Mouse (Mus musculus) embryonic facial prominence, embryonic 12.5 days (tissue): ENCODE data around the gene Tlk1. TPM values are rescaled to one million over a fixed set of nuclear protein-coding genes. Genes with fewer than 3 reads are reported as not detected.

Experiments used
- ATAC-seq: fragments of 200-750 bp; cut with Nextera tagmentation; 2 replicates; pipeline ENCODE4 v1.8.0; 2017; ENCODE audit not compliant: insufficient number of reproducible peaks, insufficient read depth, low FRiP score, low TSS enrichment
- H3K27ac ChIP-seq: fragments of 300-500 bp; sonication (generic); 2 replicates; pipeline ENCODE4 v1.5.1; 2016; ENCODE audit warnings: mild to moderate bottlenecking
- H3K27me3 ChIP-seq: fragments of 300-500 bp; sonication (generic); 2 replicates; pipeline ENCODE4 v1.6.1; 2016; ENCODE audit warnings: mild to moderate bottlenecking, moderate library complexity
- H3K36me3 ChIP-seq: fragments of 300-500 bp; sonication (generic); 2 replicates; pipeline ENCODE4 v1.6.1; 2016; ENCODE audit warnings: mild to moderate bottlenecking
- H3K4me1 ChIP-seq: fragments of 300-500 bp; sonication (generic); 2 replicates; pipeline ENCODE4 v1.6.1; 2016
- H3K4me2 ChIP-seq: fragments of 300-500 bp; sonication (generic); replicated peaks from 2 replicates; pipeline ENCODE4 v1.6.1; 2016; ENCODE audit warnings: mild to moderate bottlenecking, moderate library complexity
- H3K4me3 ChIP-seq: fragments of 300-500 bp; sonication (generic); 2 replicates; pipeline ENCODE4 v1.5.1; 2016; ENCODE audit warnings: mild to moderate bottlenecking
- H3K9ac ChIP-seq: fragments of 300-500 bp; sonication (generic); 2 replicates; pipeline ENCODE4 v1.6.1; 2016; ENCODE audit warnings: mild to moderate bottlenecking, moderate library complexity
- H3K9me3 ChIP-seq: fragments of 300-500 bp; sonication (generic); 2 replicates; pipeline ENCODE4 v1.6.1; 2016; ENCODE audit warnings: mild to moderate bottlenecking, moderate library complexity
- WGBS: fragments of 180-500 bp; shearing (Covaris S2); methylation state at CpG from one replicate; pipeline ENCODE4 v1.1.7; 2016; 5-methylcytosine and 5-hydroxymethylcytosine counted together
- polyA plus RNA-seq: library from polyadenylated mRNA; unstranded; fragments of >200 nt; fragmentation: Nextera tagmentation; extraction: Ambion mirVana; gene quantifications from 2 replicates; pipeline ENCODE4 v1.2.1, GENCODE M21; 2016

The Tlk1 gene
- polyA plus RNA-seq, 1 experiment from 2014 or later, result 40.2 TPM

DNA sequence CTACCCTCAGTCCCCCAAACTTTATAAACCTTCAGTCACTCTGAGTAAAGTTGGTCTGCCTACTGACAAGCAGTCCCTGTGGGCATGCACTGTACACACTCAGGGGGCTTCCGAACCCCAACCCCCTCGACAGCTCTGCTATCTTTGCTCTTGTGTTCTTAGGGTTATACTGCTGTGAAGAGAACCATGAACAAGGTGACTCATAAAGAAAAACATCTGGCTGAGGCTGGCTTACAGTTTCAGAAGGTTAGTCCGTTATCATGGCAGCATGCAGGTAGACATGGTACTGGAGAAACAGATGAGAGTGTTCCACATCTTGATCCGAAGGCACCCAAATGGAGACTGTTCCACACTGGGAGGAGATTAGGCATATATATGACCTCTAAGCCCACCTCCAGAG, 114.7 kb downstream of the Tlk1 start:
- no peak overlapping the region for H3K4me3 ChIP-seq
- no peaks in the 10 kb centered on the region for H3K9me3 ChIP-seq
- H3K36me3 ChIP-seq, result peaks cover 46% of the 10 kb centered on the region
- no peak overlapping the region for H3K4me2 ChIP-seq
- H3K4me1 ChIP-seq, result peaks cover 8% of the 10 kb centered on the region; the same call in 1 of the 2 replicates
- no peak overlapping the region for H3K27ac ChIP-seq
- no peak overlapping the region for H3K9ac ChIP-seq
- WGBS, result 90% methylated on average over 4 of the region's 4 CpGs
- no peak for ATAC-seq
- H3K27me3 ChIP-seq, result no peaks in the 10 kb centered on the region

GRCm38 (mm10) chr2:70710236-70710635, 115.3 kb downstream of the Tlk1 start:
- ATAC-seq, result no peak
- WGBS, result 92% methylated on average over 7 of the region's 7 CpGs
- H3K4me1 ChIP-seq, result peaks cover 8% of the 10 kb centered on the region; the same call in 1 of the 2 replicates
- H3K9me3 ChIP-seq, result no peaks in the 10 kb centered on the region
- no peak overlapping the region for H3K4me2 ChIP-seq
- no peak overlapping the region for H3K9ac ChIP-seq
- peaks cover 40% of the 10 kb centered on the region for H3K36me3 ChIP-seq
- no peaks in the 10 kb centered on the region for H3K27me3 ChIP-seq
- H3K4me3 ChIP-seq, result no peak overlapping the region
- H3K27ac ChIP-seq, result no peak overlapping the region

DNA sequence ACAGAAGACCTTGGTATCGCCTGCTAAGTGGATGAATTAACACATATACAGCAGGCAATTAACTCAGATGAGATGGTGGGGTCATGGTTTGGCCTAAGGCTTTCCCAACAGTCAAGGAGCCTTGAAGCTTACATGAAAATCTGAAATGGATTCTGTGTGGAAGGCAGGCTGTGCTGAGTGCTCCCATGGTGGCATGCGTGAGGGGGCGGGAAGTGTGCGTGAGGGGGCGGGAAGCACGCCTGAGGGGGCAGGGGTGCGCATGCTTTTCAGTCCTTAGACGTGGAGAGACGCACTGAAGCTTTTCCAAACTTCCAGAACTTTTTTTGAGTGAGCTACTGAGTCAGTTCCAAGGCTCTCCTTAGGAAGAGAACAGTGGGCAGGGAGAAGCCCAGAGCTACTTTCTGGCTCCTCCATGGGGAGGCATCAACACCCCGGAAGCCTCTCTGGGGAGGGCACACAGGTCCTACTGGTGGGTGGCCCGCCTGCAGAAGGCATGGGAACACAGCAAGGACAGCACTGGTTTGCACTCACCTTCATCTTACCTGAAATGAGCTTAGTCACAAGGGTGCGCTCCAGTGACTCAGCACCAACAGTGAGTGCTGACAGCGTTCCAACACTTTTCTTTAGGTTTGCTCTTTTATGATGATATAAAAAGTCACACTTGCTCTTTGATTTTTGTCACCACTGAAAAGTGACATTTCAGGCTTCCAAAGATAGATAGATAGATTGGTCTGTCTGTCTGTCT, 116.4 kb downstream of the Tlk1 start:
- Histone ChIP-seq H3K27ac (no peak overlapping the region), H3K9ac (no peak overlapping the region), H3K36me3 (peaks cover 34% of the 10 kb centered on the region), H3K27me3 (no peaks in the 10 kb centered on the region), H3K4me2 (no peak overlapping the region), H3K9me3 (no peaks in the 10 kb centered on the region), H3K4me3 (no peak overlapping the region), H3K4me1 (peaks cover 13% of the 10 kb centered on the region)
- ATAC-seq, result no peak
- 72% methylated on average over 13 of the region's 13 CpGs for WGBS

DNA sequence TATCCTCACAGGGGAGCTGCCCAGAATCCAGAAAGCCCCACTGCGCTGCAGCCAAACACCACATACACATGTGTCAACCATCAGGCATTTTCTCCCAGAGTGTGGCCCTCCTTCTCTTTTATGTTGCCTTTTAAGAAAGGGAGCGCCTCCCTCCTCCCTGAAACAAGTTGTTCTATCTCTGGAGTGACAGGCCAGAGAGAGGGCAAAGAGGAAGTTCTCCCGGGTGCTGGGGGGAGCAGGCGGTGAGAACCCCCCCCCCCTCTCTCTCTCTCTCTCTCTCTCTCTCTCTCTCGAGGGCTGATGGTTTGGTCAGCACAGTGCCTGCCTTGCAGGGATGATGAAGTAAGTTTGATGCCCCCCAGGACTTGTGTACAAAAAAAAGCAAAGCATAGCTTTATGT, 123.1 kb downstream of the Tlk1 start:
- H3K4me3 ChIP-seq, result no peak overlapping the region
- no peak overlapping the region for H3K27ac ChIP-seq
- no peaks in the 10 kb centered on the region for H3K27me3 ChIP-seq
- no peaks in the 10 kb centered on the region for H3K36me3 ChIP-seq
- H3K4me2 ChIP-seq, result no peak overlapping the region
- H3K9me3 ChIP-seq, result no peaks in the 10 kb centered on the region
- whole genome bisulfite sequencing, result 42% methylated on average over 5 of the region's 5 CpGs
- no peak for ATAC-seq
- no peak overlapping the region for H3K9ac ChIP-seq
- H3K4me1 ChIP-seq, result peaks cover 24% of the 10 kb centered on the region

GRCm38 (mm10) chr2:70701571-70701970, 124.0 kb downstream of the Tlk1 start:
- Histone ChIP-seq H3K36me3 (no peaks in the 10 kb centered on the region), H3K9me3 (no peaks in the 10 kb centered on the region), H3K27ac (no peak overlapping the region), H3K9ac (no peak overlapping the region), H3K4me3 (no peak overlapping the region), H3K4me2 (no peak overlapping the region), H3K4me1 (peaks cover 18% of the 10 kb centered on the region), H3K27me3 (no peaks in the 10 kb centered on the region)
- no peak for ATAC-seq
- WGBS, result 63% methylated on average over 9 of the region's 9 CpGs

GRCm38 (mm10) chr2:70700851-70701250, 124.7 kb downstream of the Tlk1 start:
- Histone ChIP-seq H3K4me1 (peaks cover 18% of the 10 kb centered on the region), H3K27me3 (no peaks in the 10 kb centered on the region), H3K4me2 (no peak overlapping the region), H3K36me3 (no peaks in the 10 kb centered on the region), H3K9ac (no peak overlapping the region), H3K27ac (no peak overlapping the region), H3K4me3 (no peak overlapping the region), H3K9me3 (no peaks in the 10 kb centered on the region)
- ATAC-seq, result no peak
- 97% methylated on average over 3 of the region's 3 CpGs for WGBS

DNA sequence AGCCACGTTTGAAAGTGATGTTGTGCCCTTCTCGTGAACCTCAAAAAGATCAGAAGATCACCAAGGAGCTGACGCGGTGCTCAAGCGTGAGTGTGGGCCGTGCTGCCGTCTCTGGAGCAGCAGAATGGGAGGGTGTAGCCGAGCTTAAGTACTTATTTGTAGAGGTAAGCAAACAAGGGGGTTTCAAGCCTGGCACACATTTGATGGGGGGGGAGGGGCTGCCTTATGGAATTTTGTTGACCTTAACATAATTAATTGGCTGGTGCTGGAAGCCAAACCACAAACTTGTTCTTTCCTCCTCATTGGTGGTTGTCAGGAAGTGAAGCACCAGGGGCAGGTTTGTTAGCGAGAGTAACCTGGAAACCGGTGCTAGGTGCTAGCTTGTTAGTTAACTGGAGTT, 129.8 kb downstream of the Tlk1 start:
- no peak overlapping the region for H3K27ac ChIP-seq
- no peak overlapping the region for H3K4me2 ChIP-seq
- no peaks in the 10 kb centered on the region for H3K9me3 ChIP-seq
- WGBS, result 93% methylated on average over 10 of the region's 10 CpGs
- H3K36me3 ChIP-seq, result peaks cover 28% of the 10 kb centered on the region
- no peaks in the 10 kb centered on the region for H3K4me1 ChIP-seq
- H3K9ac ChIP-seq, result no peak overlapping the region
- no peak for ATAC-seq
- no peaks in the 10 kb centered on the region for H3K27me3 ChIP-seq
- no peak overlapping the region for H3K4me3 ChIP-seq

GRCm38 (mm10) chr2:70690195-70690594, 135.3 kb downstream of the Tlk1 start:
- WGBS, result 85% methylated on average over 11 of the region's 11 CpGs

GRCm38 (mm10) chr2:70688454-70689078, 137.0 kb downstream of the Tlk1 start:
- no peak for ATAC-seq
- Histone ChIP-seq H3K4me3 (no peak overlapping the region), H3K27me3 (no peaks in the 10 kb centered on the region), H3K4me2 (no peak overlapping the region), H3K4me1 (no peaks in the 10 kb centered on the region), H3K36me3 (peaks cover 93% of the 10 kb centered on the region), H3K27ac (no peak overlapping the region), H3K9me3 (no peaks in the 10 kb centered on the region), H3K9ac (no peak overlapping the region)
- 92% methylated on average over 21 of the region's 21 CpGs for WGBS

More at GRCm38 (mm10) chr2:70690195-70690594, 135.3 kb downstream of the Tlk1 start:
- H3K9ac ChIP-seq, result no peak overlapping the region
- H3K4me1 ChIP-seq, result no peaks in the 10 kb centered on the region
- H3K9me3 ChIP-seq, result no peaks in the 10 kb centered on the region
- no peaks in the 10 kb centered on the region for H3K27me3 ChIP-seq
- H3K4me3 ChIP-seq, result no peak overlapping the region
- H3K27ac ChIP-seq, result no peak overlapping the region
- ATAC-seq, result no peak
- H3K4me2 ChIP-seq, result no peak overlapping the region
- H3K36me3 ChIP-seq, result peaks cover 82% of the 10 kb centered on the region

- Histone ChIP-seq H3K4me2 (no peak overlapping the region), H3K27me3 (no peaks in the 10 kb centered on the region), H3K9me3 (no peaks in the 10 kb centered on the region), H3K4me3 (no peak overlapping the region), H3K9ac (no peak overlapping the region), H3K4me1 (no peaks in the 10 kb centered on the region), H3K27ac (no peak overlapping the region), H3K36me3 (peaks cover 82% of the 10 kb centered on the region)
- 86% methylated on average over 2 of the region's 2 CpGs for WGBS
- no peak for ATAC-seq
These were observed 143.2 kb downstream of the Tlk1 start for GRCm38 (mm10) chr2:70682324-70682723.

GRCm38 (mm10) chr2:70673445-70674126, 151.9 kb downstream of the Tlk1 start:
- Histone ChIP-seq H3K4me3 (no peak overlapping the region), H3K27ac (no peak overlapping the region), H3K9me3 (no peaks in the 10 kb centered on the region), H3K4me1 (no peaks in the 10 kb centered on the region), H3K9ac (no peak overlapping the region), H3K36me3 (peaks cover 7% of the 10 kb centered on the region), H3K4me2 (no peak overlapping the region), H3K27me3 (no peaks in the 10 kb centered on the region)
- no peak for ATAC-seq
- WGBS, result 84% methylated on average over 7 of the region's 7 CpGs

DNA sequence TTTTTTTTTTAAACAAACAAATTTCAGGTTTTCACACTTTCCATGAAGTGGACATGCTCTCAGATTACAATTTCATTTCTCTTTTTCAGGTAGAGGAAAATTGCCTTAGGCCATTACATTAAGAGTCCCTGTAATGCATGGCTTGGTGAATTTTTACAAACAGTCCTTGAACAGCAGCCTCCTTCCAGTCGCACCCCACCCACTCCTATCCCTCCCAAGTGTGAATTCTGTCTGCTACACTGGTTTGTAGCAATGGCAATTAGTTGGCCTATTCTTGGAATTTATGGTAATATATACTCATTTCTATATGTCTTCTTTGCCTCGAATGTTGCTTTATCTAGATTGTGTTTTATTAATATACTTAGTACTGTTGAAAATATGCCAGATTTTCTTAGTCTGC, 153.1 kb downstream of the Tlk1 start:
- H3K36me3 ChIP-seq, result no peaks in the 10 kb centered on the region
- 78% methylated on average over 2 of the region's 2 CpGs for WGBS
- no peak overlapping the region for H3K9ac ChIP-seq

More for the DNA sequence above, 153.1 kb downstream of the Tlk1 start:
- no peak overlapping the region for H3K27ac ChIP-seq
- H3K4me2 ChIP-seq, result no peak overlapping the region
- H3K9me3 ChIP-seq, result no peaks in the 10 kb centered on the region
- ATAC-seq, result no peak
- no peaks in the 10 kb centered on the region for H3K27me3 ChIP-seq
- no peaks in the 10 kb centered on the region for H3K4me1 ChIP-seq
- H3K4me3 ChIP-seq, result no peak overlapping the region
